15 mouse cellular contexts compared by ENCODE assay signal in genomic region chr4:148857398-148858084, GRCm38 (mm10). TPM values are rescaled to one million over a fixed set of nuclear protein-coding genes. Genes with fewer than 3 reads are reported as not detected.
DNase-seq lines count a peak whose midpoint lies in the region; ATAC-seq and TF ChIP-seq lines count a peak whose summit lies in the region.
"Had no signal": no experiment of that assay in that cellular context is flagged by ENCODE, and none has a peak within 500 bp of the region (broad histone marks: within the 10 kb centered on the region; RNA-seq: fewer than 3 reads in every experiment).

No protein-coding gene starts in this region.

- WGBS in forebrain, embryonic 16.5 days, result 52% methylated on average over 13 of the region's 13 CpGs
- 72% methylated on average over 13 of the region's 13 CpGs for WGBS in forebrain, embryonic 12.5 days
- WGBS in heart, postnatal 0 days, result 45% methylated on average over 13 of the region's 13 CpGs
- WGBS in lung, embryonic 14.5 days, result 67% methylated on average over 13 of the region's 13 CpGs
- WGBS in stomach, embryonic 14.5 days, result 71% methylated on average over 13 of the region's 13 CpGs

- no peak overlapping the region for H3K9ac ChIP-seq in forebrain, embryonic 16.5 days (replicated peaks; ENCODE audit: low read depth, low read length)
- H3K9ac ChIP-seq in forebrain, embryonic 12.5 days, result no peak overlapping the region
- H3K9ac ChIP-seq in heart, postnatal 0 days (replicated peaks; ENCODE audit: low read depth, low read length), result no peak overlapping the region
- no peak overlapping the region for H3K9ac ChIP-seq in lung, embryonic 14.5 days
- no peak overlapping the region for H3K9ac ChIP-seq in stomach, embryonic 14.5 days (replicated peaks; ENCODE audit: low read depth, low read length)
- H3K9ac ChIP-seq: liver, embryonic 14.5 days had no signal

- H3K4me1 ChIP-seq in forebrain, embryonic 16.5 days (replicated peaks; ENCODE audit: control insufficient read depth, insufficient read depth, low read length), result peaks cover 49% of the 10 kb centered on the region
- H3K4me1 ChIP-seq in forebrain, embryonic 12.5 days, result peaks cover 67% of the 10 kb centered on the region
- peaks cover 26% of the 10 kb centered on the region for H3K4me1 ChIP-seq in heart, postnatal 0 days (ENCODE audit: control insufficient read depth, insufficient read depth)
- H3K4me1 ChIP-seq in lung, embryonic 14.5 days (ENCODE audit: insufficient read depth), result 0 out of 2 replicates have a peak, but pooled peaks cover 5% of the 10 kb centered on the region
- H3K4me1 ChIP-seq in stomach, embryonic 14.5 days (ENCODE audit: control insufficient read depth, insufficient read depth, low read length), result peaks cover 10% of the 10 kb centered on the region; the same call in 1 of the 2 replicates

- peaks cover 10% of the 10 kb centered on the region; the same call in 1 of the 2 replicates for H3K27me3 ChIP-seq in forebrain, embryonic 16.5 days (replicated peaks; ENCODE audit: control insufficient read depth, insufficient read depth, low read length)
- H3K27me3 ChIP-seq in forebrain, embryonic 12.5 days, result peaks cover 64% of the 10 kb centered on the region
- H3K27me3 ChIP-seq in heart, postnatal 0 days (ENCODE audit: control insufficient read depth, insufficient read depth, low read length), result no peaks in the 10 kb centered on the region
- peaks cover 26% of the 10 kb centered on the region; the same call in 1 of the 2 replicates for H3K27me3 ChIP-seq in lung, embryonic 14.5 days (ENCODE audit: insufficient read depth, low read length)
- 0 out of 2 replicates have a peak, but pooled peaks cover 4% of the 10 kb centered on the region for H3K27me3 ChIP-seq in stomach, embryonic 14.5 days (ENCODE audit: control insufficient read depth, insufficient read depth, low read length)

- H3K36me3 ChIP-seq in forebrain, embryonic 16.5 days (ENCODE audit: control insufficient read depth, insufficient read depth), result no peaks in the 10 kb centered on the region
- no peaks in the 10 kb centered on the region for H3K36me3 ChIP-seq in forebrain, embryonic 12.5 days (replicated peaks)
- H3K36me3 ChIP-seq in heart, postnatal 0 days (replicated peaks; ENCODE audit: control insufficient read depth, insufficient read depth, low read length), result no peaks in the 10 kb centered on the region
- no peaks in the 10 kb centered on the region for H3K36me3 ChIP-seq in lung, embryonic 14.5 days (ENCODE audit: insufficient read depth)
- no peaks in the 10 kb centered on the region for H3K36me3 ChIP-seq in stomach, embryonic 14.5 days (ENCODE audit: control insufficient read depth, insufficient read depth, low read length)

- no peak overlapping the region for H3K4me3 ChIP-seq in forebrain, embryonic 16.5 days (replicated peaks; ENCODE audit: low read length)
- H3K4me3 ChIP-seq in forebrain, embryonic 12.5 days (replicated peaks), result no peak overlapping the region
- no peak overlapping the region for H3K4me3 ChIP-seq in heart, postnatal 0 days (ENCODE audit: low read depth, low read length)
- H3K4me3 ChIP-seq in lung, embryonic 14.5 days (ENCODE audit: low read depth, low read length), result no peak overlapping the region
- H3K4me3 ChIP-seq in stomach, embryonic 14.5 days (ENCODE audit: low read depth, low read length), result no peak overlapping the region
- H3K4me3 ChIP-seq: erythroblast, embryonic 14.5 days had no signal

- DNase-seq in heart, postnatal 0 days (ENCODE audit: low spot score), result no peak
- DNase-seq in heart, postnatal 36 days, result no peak
- DNase-seq in lung, embryonic 14.5 days, result no peak
- no peak for DNase-seq in lung, postnatal 36 days
- DNase-seq in frontal cortex, postnatal 14 days (ENCODE audit: low spot score in 2 of 2), result no peak
- DNase-seq: cerebellum, adult 9-11 months; embryo, embryonic 11 days; left cerebral cortex, postnatal 4 days; lung, postnatal 14 days; right cerebral cortex, adult 18-20 months had no signal

- intact Hi-C loops in heart, postnatal 36 days (cut with DNase I), result no loop called here

- H3K4me2 ChIP-seq in forebrain, embryonic 16.5 days (ENCODE audit: low read length), result no peak overlapping the region
- H3K4me2 ChIP-seq in forebrain, embryonic 12.5 days, result no peak overlapping the region
- H3K4me2 ChIP-seq in heart, postnatal 0 days (ENCODE audit: low read depth, low read length), result no peak overlapping the region
- H3K4me2 ChIP-seq in lung, embryonic 14.5 days, result no peak overlapping the region
- H3K4me2 ChIP-seq in stomach, embryonic 14.5 days (replicated peaks; ENCODE audit: low read depth, low read length), result no peak overlapping the region

- no peak for TF ChIP-seq EP300 in heart, postnatal 0 days (IDR thresholded peaks at IDR 0.05; ENCODE audit: low read depth)

- ATAC-seq in forebrain, embryonic 16.5 days, result no peak
- ATAC-seq in forebrain, embryonic 12.5 days (ENCODE audit: low FRiP score), result no peak
- peak; percentile 9; the same call in 1 of the 2 replicates for ATAC-seq in heart, postnatal 0 days (ENCODE audit: insufficient read depth, low read depth)
- 0 out of 2 replicates have a peak, but pooled peaks have one; percentile 22 for ATAC-seq in lung, embryonic 14.5 days (ENCODE audit: insufficient read depth)
- 0 out of 2 replicates have a peak, but pooled peaks have one; percentile 2 for ATAC-seq in stomach, embryonic 14.5 days (ENCODE audit: insufficient number of reproducible peaks, insufficient read depth, low FRiP score, low read depth)

- no peak for TF ChIP-seq CTCF in heart, postnatal 0 days (IDR thresholded peaks at IDR 0.05; ENCODE audit: low read depth)
- TF ChIP-seq CTCF in lung, embryonic 14.5 days (IDR thresholded peaks at IDR 0.05; ENCODE audit: low read depth), result peak; percentile 15; the same call in 1 of the 2 replicates

- H3K27ac ChIP-seq in forebrain, embryonic 16.5 days (ENCODE audit: low read length), result 0 out of 2 replicates have a peak overlapping the region, but pooled peaks have one; percentile 14
- no peak overlapping the region; the same call in 1 of the 2 replicates for H3K27ac ChIP-seq in forebrain, embryonic 12.5 days
- 0 out of 2 replicates have a peak overlapping the region, but pooled peaks have one; percentile 31 for H3K27ac ChIP-seq in heart, postnatal 0 days (ENCODE audit: low read depth)
- H3K27ac ChIP-seq in lung, embryonic 14.5 days (ENCODE audit: low read depth), result no peak overlapping the region
- no peak overlapping the region; the same call in 1 of the 2 replicates for H3K27ac ChIP-seq in stomach, embryonic 14.5 days (ENCODE audit: low read length)
- H3K27ac ChIP-seq: liver, embryonic 14.5 days had no signal

- H3K9me3 ChIP-seq in forebrain, embryonic 16.5 days (ENCODE audit: control insufficient read depth, low read length), result no peaks in the 10 kb centered on the region
- no peaks in the 10 kb centered on the region for H3K9me3 ChIP-seq in forebrain, embryonic 12.5 days
- H3K9me3 ChIP-seq in heart, postnatal 0 days (replicated peaks; ENCODE audit: control insufficient read depth, low read length), result no peaks in the 10 kb centered on the region
- H3K9me3 ChIP-seq in lung, embryonic 14.5 days (ENCODE audit: low read depth, low read length), result no peaks in the 10 kb centered on the region
- H3K9me3 ChIP-seq in stomach, embryonic 14.5 days (ENCODE audit: control insufficient read depth, low read depth, low read length), result no peaks in the 10 kb centered on the region

RNA-seq across cellular contexts. Expression of gene Casz1, which starts 53.3 kb away (rescaled TPM):
- polyA plus RNA-seq in forebrain, embryonic 16.5 days (2015; fragmentation: Nextera tagmentation; extraction: Ambion mirVana), result 0.98 and 1.0 TPM in 2 replicates
- polyA plus RNA-seq in forebrain, embryonic 12.5 days (2016; fragmentation: Nextera tagmentation; extraction: Ambion mirVana), result 2.8 and 3.1 TPM in 2 replicates
- 42.6 and 45.4 TPM in 2 replicates for total RNA-seq in heart, postnatal 0 days (2014; rRNA removed; ENCODE audit: low replicate concordance)
- polyA plus RNA-seq in heart, postnatal 0 days (2015; fragmentation: Nextera tagmentation; extraction: Ambion mirVana), result 13.7 and 16.4 TPM in 2 replicates
- total RNA-seq in heart, postnatal 36 days (2021), result 10 to 100 TPM; 38.7 to 45.3 TPM
- polyA plus RNA-seq in lung, embryonic 14.5 days (2014; fragmentation: Nextera tagmentation; extraction: Ambion mirVana), result 6.9 and 8.3 TPM in 2 replicates
- 10.3 and 11.2 TPM in 2 replicates for polyA plus RNA-seq in stomach, embryonic 14.5 days (2014; fragmentation: Nextera tagmentation; extraction: Ambion mirVana)

Comparison
In these comparisons a context has a peak if more than half of its experiments do, and no peak if none do; other contexts are left out.
1. H3K27ac ChIP-seq: peak in forebrain, embryonic 16.5 days (single experiment) and heart, postnatal 0 days (single experiment); none in forebrain, embryonic 12.5 days (single experiment), lung, embryonic 14.5 days (single experiment) and stomach, embryonic 14.5 days (single experiment).
2. ATAC-seq: peak in heart, postnatal 0 days (single experiment), lung, embryonic 14.5 days (single experiment) and stomach, embryonic 14.5 days (single experiment); none in forebrain, embryonic 16.5 days (single experiment) and forebrain, embryonic 12.5 days (single experiment).